Mouse (Mus musculus): ENCODE results near the gene Kmt2d.

The Kmt2d gene

DNA sequence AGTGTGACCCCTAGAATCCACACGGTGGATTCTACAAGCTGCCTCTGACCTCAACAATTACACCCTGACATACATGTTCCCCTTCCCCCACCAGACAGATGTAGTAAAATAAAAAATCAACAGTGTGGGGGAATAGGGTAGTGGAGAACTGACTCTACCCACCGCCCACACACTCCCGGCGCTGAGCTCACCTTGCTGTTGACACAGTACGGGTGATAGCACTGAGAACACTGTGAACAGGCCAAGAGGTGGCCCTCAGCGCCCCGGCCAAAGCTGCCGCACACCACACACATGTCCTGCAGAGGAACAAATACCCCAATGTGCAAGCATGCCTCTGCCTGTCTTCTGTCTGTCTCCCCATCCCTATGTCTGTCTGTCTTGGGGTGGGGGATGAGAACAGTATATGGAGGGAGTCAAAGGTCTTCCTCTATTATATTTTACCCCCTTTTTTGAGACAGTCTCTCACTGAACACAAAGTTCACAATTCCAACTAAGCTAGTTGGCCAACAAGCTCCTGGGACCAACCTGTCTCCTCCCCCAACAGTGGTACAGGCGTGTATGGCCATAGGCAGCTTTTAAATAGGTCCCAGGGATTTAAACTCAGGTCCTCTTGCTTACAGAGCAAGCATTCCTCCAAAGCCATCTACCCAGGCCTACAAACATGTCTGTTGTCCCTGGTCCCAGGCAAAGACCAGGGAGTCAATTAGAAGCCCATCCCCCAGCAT lies 11.5 kb downstream of the Kmt2d start:
- DNase-seq (ENCODE audit: low spot score in 2 of 2) = no peak

GRCm38 (mm10) chr15:98854214-98854613 lies 16.8 kb downstream of the Kmt2d start:
- no peak for DNase-seq (ENCODE audit: low spot score in 2 of 2)

DNA sequence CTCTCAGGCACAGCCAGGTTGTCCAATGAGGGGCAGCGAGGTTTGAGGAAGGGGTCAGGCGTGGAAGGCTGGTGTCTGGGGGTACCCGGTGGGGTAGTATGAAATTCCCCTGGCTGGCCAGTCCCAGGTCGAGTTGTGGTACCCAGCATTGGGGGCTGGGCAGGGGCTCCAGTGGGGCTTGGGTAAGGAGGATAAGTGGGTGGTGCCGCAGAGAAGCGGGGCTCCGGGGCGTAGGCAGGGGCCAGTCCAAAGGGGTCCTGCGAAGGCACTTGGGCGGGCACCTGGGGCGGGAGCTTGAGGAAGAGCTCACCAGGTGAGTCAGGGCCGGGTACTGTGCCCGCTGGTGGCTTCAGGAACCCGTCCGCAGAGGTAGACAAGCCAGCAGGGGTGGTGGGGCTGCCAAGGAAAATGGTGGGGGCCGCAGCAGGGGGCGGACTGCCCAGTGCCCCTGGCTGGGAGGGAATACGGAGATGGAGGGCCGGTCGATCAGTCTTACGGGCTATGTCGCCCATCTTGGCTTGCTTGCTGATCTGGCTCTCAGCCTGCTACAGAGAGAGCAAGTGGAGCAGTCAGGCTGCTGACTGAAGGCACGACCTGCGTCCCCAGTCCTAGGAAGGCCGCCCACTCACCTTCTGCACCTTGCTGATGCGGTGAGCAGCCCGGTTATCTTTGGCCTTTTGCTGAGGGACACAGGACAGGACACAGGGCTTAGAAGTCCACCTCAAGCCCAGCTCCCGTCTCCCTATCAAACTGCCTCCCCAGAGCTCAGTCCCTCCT lies 17.7 kb downstream of the Kmt2d start:
- DNase-seq (ENCODE audit: low spot score in 2 of 2) = no peak

- no peak for DNase-seq (ENCODE audit: low spot score in 2 of 2)
Measured at GRCm38 (mm10) chr15:98852733-98853132, 18.3 kb downstream of the Kmt2d start.

DNA sequence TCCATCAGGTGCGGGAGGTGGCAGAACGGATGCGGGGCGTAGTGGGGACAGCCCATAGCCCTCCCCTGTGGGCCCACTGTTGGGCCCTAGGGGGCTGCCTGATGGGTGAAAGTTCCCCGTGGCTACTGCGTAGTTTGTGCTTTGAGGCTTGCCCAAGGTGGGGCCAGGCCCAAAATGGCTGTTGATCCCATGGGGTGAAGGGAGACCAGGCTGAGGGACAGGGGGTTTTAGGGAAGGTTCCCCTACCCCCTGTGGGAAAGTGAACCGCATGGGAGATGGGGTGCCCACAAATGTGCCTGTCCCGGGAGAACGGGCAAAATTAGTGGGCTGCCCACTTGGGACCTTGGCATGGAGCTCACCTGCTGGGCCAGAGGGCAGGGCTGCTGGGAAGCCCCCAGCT lies 18.9 kb downstream of the Kmt2d start:
- DNase-seq (ENCODE audit: low spot score in 2 of 2) = no peak

DNA sequence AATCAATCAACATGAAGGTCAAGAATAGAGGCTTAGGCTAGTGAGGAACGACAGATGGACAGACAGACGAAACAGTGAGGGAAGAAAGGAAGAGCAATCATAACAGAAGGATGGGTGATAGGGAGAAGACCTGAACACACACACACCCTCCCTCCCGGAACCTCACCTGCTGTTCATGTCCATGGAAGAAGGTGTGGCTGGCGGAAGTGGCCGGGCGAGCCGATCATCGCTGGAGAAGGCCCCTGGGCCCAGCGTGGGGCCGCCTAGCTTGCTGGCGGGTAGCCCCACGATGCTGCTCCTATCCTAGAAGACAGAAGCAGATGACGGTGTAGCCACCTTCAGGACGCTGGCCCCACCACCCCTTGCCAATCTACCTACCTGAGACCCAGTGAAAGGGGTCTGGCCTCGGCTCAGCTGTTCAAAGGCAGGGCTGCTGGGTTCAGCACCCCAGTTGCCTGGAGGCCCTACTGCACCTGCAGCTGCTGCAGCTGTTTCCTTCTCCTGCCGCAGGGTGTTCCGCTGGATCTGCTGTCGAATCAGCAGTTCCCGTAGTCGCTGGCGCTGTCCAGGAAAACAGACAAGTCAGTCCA lies 19.7 kb downstream of the Kmt2d start:
- no peak for DNase-seq (ENCODE audit: low spot score in 2 of 2)

DNA sequence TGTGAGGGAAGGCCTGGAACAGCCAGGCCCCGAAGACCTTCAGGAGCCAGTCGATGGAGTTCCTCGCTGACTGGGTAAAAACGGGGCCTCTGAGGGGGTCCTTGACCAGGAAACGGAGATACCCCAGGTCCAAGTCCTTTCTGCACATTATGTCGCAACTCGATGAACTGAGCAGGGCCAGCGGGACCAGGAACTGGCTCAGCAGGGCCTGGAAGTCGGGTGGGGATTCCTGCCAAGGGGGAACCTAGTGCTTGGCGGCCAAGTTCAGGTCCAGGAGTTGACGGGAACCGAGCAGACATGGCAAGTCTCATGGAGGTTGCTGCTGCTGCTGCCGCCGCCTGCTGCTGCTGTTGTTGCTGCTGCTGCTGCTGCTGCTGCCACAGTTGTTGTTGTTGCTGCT lies 20.3 kb downstream of the Kmt2d start:
- DNase-seq (ENCODE audit: low spot score in 2 of 2) = no peak

DNA sequence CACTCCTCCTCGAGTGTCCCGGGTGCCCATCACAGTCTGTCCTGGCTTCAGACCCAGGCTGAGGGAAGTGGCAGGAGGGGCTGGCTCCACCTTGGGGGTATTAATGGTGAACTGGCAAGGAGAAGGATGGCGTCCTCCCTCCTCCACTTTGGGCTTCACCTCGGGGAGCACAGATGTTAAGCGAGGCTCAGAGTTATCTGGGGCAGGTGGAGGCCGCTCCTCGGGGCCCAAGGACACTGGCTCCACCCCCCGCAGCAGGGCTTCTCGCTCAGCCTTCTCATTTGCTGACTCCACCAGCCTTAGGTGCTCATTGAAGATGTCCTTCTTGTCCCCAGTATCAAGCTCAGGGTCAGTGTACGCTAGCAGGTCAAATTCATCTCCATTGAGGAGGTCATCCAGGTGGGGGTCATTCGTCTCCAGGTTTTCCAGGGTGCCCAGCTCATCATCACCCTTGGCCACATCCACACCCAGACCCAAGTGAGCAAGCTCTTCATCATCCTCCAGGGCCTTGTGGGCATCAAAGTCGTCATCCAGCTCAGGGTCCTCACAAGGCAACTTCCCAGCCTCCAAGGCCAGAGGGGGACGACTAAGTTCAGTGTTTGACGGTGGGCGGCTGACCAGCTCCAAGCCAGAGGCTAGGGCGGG lies 20.9 kb downstream of the Kmt2d start:
- no peak for DNase-seq (ENCODE audit: low spot score in 2 of 2)

DNA sequence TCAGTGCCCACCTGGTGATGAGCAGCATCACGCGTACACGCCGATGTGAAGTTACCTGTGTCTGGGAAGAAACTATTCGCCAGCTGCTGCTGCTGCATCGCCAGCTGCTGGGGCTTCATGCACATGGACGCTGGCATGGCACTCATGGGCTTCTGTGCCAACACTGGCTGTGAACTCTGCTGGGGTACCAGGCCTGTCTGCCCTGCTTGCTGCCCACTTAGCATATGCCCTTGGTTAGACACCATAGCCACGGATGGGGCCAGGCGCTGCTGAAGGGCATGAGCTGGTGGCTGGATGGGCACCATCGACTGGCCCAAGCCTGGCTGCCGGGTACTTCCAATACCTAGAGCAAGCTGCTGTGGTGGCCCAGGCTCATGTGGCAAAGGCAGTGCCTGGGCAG lies 21.8 kb downstream of the Kmt2d start:
- DNase-seq (ENCODE audit: low spot score in 2 of 2) = no peak

DNA sequence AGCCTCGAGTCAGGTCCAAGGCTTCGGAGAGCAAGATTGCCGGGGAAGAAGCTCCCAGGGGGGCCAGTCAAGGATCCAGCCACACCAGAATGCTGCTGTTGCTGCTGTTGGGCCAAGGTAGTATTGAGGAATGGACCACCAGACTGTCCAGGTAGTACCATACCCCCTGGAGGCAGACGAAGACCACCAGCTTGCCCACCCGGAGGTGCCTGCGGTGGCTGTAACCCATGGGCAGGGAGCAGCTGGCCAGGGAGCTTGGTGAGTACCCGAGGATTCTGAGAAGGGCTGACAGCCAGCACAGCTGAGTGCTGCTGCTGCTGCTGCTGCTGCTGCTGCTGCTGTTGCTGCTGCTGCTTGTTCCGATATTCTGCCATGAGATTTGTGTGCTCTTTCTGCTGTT lies 24.9 kb downstream of the Kmt2d start:
- DNase-seq (ENCODE audit: low spot score in 2 of 2) = no peak

DNA sequence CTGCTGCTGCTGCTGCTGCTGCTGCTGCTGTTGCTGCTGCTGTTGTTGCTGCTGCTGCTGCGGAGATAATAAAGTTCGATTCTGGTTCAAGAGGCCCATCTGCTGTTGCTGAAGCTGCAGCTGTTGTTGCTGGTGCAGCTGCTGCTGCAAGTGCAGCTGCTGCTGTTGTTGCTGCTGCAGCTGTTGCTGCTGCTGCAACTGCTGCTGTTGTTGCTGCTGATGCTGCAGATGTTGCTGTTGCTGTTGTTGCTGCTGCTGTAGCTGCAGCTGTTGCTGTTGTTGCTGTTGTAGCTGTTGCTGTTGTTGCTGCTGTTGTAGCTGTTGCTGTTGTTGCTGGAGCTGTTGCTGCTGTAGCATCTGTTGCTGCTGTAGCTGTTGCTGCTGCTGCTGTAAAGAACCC lies 25.9 kb downstream of the Kmt2d start:
- DNase-seq (ENCODE audit: low spot score in 2 of 2) = no peak

DNA sequence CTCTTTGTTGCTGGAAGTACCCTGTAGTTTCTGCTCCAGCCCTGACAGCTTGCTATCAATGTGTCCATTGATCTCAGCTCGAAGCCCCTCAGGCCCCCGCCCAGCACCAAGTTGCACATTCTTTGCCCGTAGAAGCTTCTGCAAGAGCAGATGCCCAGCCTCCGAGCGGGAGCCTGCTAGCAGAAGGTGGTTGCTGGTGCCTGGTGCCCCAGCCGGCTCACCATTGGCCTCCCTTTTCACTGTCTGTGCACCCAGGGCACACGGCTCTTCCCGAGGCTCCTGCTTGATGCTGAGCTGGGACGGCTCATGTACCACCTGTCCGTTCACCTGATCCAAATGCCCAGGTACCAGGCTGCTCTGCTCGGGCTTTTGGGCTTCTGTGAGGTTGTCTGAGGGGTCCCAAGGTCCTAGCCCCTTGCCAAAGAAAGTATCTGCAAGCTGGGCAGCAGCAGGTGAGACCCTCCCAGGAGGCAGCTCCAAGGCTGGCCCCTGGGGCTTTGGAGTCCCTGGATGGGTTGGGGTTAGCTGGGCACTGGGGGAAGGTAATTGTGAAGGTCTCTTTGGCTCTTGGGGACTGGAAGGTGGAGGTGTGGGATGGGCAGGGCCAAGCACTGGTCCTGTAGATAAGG lies 27.3 kb downstream of the Kmt2d start:
- no peak for DNase-seq (ENCODE audit: low spot score in 2 of 2)

- DNase-seq (ENCODE audit: low spot score in 2 of 2) = no peak
Measured at GRCm38 (mm10) chr15:98839671-98840585, 31.1 kb downstream of the Kmt2d start.

DNA sequence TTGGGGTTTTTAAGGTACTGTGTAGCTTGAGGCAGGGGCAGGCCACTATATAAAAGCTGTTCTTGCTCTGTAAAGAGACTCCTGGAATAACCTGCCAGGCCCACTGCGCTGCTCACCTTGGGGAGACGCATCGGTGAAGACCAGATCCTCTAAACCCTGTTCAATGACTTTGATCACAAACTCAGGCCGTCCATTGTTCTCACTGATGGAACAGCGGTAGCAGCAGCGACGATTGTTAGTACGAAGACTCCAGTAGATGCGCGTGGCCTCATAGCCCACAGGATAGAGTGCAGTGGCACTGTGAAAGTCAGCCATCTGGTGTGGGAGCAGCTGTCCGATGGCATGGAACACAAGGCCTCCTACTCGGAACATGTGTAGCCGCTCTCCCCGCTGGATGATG lies 31.8 kb downstream of the Kmt2d start:
- no peak for DNase-seq (ENCODE audit: low spot score in 2 of 2)

GRCm38 (mm10) chr15:98837743-98838103 lies 33.3 kb downstream of the Kmt2d start:
- no peak for DNase-seq (ENCODE audit: low spot score in 2 of 2)

GRCm38 (mm10) chr15:98837006-98837742 lies 33.8 kb downstream of the Kmt2d start:
- no peak for DNase-seq (ENCODE audit: low spot score in 2 of 2)

- DNase-seq (ENCODE audit: low spot score in 2 of 2) = no peak
Measured at GRCm38 (mm10) chr15:98835291-98835690, 35.7 kb downstream of the Kmt2d start.

- DNase-seq (ENCODE audit: low spot score in 2 of 2) = no peak
Measured at GRCm38 (mm10) chr15:98834059-98834458, 36.9 kb downstream of the Kmt2d start.

DNA sequence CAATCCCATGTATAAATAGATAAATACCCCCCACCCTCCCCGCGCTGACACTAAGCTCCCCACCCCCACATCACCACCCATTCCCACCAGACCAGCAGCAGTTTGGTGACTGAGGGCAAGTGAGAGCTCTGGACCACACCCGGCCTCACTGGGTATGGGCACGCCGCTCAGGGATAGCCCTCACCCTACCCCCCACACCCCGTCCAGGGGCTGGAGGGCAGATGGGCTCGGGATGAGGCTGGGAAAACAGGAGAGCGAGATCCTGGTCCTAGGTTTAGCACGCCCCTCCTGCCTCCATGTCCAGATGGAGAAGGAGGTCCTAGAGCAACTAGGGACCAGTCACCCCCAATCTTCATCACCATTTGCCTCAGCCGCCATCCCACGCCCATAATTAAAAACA lies 37.7 kb downstream of the Kmt2d start:
- DNase-seq (ENCODE audit: low spot score in 2 of 2) = no peak

Data from left cerebral cortex, adult 9 months (tissue).